Mouse (Mus musculus) kidney, postnatal 25 days (tissue): ENCODE data around the gene Pla2g4f.

Experiments used
- DNase-seq, 2 experiments: peaks; one replicate each; pipeline ENCODE4 v3.0.0; 2021; ENCODE audit warnings: mixed read lengths in 2 of 2

Gene Pla2g4f

DNA sequence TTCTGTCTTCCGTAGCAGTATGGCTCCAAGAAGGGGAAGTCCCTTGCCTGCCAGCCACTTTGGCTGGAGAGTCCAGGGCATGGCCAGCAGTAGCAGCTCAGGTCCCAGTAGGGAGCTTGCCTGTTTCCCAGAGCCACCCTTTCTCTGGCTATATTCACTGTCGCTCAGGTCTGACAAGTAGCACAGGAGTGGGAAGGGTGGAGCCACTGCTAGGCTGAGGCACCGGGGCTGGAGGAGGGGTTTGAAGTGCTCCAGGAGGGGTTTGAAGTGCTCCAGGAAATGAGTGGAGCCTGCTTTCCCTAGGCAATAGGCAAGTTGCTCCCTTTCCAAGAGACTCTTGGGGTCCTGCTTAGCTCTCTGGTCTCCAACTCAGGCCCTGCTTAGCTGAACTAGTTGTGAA is at the start of gene Pla2g4f:
TSS of gene Pla2g4f (minus strand) at position 190 of the 400 bp plus-strand sequence.
- DNase-seq = peak in 1 of 2 experiments; percentile 7

DNA sequence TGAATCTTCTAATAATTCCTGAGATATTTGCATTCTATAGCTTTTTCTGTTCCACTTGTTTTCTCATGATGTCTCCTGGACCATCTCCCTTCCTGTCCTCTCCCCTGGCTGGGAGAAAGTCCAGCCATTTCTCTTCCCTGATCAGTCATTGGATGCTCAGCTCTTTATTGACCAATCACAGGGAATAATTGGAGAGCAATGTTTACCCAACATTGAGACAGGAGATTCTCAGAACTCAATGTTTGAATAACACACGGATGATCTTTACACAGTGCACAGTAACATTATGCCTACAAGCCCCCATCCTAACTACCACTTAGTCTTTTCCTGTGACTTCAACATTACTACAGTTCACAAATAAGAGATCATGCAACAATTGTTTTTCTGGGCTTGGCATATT is 46.5 kb upstream of the Pla2g4f start:
- DNase-seq = no peak

DNA sequence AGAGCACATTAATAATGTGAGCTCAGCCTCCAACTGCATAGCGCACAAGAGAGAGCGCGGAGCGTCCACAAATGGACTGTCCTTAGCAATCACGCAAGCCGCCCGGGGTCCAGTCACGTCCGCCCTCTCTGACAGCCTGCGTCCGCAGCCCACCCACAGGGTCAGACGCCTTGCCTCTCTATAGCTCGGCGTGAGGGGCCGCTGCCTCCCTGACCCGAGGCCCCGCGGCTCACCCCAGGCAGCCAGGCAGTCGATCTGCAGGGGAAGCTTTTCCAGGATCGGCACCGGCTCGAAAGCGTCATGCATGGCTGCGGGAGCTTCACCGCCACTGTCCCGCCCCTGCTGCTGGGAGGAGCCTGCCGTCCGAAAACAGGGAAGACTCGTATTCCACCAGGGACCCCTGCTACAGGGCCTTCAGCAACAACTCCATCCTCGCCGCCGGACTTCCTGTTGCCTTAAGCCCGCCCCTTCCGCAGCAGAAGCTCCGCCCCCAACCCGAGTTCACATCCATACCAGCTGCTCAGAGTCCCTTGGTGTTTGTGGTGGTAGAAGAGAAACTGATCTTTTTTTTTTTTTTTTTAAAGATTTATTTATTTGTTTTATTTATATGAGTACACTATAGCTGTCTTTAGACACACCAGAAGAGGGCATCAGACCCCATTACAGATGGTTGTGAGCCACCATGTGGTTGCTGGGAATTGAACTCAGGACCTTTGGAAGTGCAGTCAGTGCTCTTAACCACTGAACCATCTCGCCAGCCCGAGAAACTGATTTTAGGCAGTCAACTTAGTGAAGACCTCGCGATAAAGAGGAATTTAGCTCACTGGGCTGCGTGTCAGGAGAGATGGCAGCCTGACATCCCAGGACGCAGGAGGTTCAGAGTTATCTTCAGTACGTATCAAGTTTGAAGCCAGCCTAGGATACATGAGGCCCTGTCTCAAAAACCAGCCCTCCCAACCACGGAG is 39.0 kb upstream of the Pla2g4f start, which contains the start of gene Vps39:
TSS of gene Vps39 (minus strand) at position 456 of the 965 bp plus-strand sequence.
- peak; percentile 93 to 94 for DNase-seq

DNA sequence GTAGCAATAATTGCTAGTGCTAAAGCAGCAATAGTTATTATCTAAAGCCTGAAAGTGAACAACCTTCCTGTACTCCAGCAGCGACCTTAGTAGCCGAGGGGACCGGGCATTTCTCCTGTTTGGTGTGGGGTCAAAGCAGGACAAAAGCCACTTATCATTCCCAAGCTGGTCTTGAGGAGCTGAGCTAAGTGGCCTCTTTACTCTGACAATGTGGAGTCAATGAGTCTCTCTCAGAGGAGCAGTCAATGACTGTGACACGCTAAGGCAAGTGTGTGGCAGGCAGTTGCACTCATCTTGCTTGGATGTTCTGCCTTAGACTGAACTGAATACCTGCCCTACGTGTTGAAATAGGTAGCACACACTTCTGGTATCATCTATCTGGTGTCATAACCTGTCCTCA is 37.4 kb upstream of the Pla2g4f start:
- DNase-seq = no peak

DNA sequence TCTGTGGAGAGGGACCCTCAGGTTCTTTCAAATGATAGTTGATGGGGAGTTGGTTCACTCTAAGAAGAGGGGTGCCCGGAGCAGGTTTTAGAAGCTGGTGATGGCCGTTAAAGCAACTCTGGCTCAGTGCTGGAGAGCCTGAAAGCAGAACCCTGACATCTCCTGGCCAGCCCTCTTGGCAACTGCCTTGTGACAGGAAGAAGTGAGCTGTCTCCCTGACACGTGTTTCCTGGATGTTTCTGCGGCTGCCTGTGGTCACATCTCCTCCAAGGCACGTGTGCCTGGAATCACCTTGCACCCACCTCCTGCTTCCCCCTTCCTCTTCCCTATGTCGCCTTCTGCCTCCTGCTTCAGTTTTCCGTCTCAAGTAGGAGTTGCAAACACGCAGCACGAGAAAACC is 34.2 kb upstream of the Pla2g4f start:
- DNase-seq = peak; percentile 49 to 75

DNA sequence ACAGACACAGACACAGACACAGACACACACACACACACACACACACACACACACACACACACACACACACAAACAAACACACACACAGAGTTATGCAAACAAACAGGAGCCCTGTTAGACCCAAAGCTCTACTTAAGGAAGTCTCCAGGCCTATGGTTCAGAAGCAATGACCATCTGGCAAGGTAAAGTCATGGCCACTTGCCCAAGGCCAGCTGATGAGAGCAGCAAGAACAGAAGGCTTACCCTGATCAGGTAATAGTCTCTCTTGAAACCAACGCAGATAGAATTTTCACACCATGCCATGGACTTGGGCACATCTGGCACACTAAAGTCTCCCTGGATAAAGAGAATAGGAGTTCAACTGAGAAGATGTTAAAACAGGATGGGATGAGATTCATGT is 27.8 kb upstream of the Pla2g4f start:
- DNase-seq = no peak

DNA sequence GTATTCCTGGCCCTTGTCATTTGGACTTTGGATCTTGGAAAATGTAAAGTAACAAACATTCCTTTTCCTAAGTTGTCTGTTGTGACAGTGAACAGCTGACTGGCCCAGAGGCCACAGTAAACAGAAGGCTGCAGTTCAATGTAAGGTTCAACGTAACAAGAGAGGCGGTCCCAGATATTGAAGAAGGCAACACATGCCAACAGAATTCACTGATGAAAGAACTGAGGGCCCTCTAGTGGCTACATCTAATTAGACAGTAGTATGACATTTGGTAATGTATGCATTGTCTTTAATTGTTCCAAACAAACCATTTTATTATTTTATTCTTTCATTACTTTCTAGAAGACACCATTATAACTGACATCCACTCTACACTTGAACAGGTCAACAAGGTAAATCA is 23.9 kb upstream of the Pla2g4f start:
- no peak for DNase-seq

DNA sequence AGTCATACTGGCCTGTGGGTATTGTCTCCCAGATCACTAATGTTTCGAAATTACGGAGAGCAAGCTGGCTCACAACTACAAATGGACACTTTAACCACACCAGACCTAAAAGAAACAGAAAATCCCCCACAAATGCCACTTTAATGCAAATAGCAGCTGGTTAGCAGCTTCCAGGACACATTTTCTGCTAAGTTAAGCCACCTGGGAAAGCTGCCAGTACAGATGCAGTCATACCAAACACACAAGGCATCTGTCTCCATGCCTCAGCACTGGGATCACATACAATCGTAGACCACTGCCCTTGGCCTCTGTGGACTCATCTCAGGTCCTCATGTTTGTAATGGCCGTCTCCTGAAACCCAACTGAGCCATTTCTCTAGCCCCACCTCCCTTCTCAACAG is 17.6 kb upstream of the Pla2g4f start:
- DNase-seq = peak in 1 of 2 experiments; percentile 8

DNA sequence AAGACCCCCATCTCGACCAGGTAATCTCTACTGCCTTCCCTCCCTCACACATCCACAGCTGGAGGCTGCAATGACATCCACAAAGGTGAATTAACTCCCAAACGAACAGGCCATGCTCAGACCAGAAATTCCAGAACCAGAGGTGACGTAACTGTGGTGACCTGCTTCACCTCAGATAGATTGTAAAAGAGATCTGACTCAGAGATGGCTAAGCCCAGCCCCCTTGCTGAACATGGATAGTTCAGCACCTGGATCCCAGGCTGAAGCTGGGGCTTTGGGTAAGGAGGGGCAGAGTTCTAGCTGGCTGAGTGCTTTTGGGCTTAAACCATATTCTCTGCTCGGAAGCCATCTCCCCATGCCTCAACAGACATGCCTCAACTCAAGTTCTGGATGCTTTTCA is 1.1 kb upstream of the Pla2g4f start:
- DNase-seq = peak in 1 of 2 experiments; percentile 18

DNA sequence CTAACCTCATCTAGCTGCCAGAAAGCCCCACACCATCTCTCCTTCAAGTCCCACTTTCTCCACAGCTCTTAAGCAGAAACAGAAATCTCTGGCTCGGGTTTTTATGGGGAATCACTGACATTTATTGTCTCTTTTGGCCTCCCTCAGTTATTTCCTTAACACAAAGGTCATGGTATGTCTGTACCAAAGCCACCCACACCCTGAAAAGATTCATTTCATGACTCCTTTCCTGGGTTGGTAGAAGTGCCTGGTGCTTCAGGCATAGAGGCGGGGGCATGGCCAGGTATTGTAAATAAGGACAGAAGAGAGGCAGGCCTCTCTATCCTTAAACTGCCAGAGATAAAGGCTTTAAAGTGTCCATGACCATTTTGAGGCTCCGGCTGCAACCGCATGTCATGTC is 522 bp upstream of the Pla2g4f start:
- DNase-seq = peak in 1 of 2 experiments; percentile 22

DNA sequence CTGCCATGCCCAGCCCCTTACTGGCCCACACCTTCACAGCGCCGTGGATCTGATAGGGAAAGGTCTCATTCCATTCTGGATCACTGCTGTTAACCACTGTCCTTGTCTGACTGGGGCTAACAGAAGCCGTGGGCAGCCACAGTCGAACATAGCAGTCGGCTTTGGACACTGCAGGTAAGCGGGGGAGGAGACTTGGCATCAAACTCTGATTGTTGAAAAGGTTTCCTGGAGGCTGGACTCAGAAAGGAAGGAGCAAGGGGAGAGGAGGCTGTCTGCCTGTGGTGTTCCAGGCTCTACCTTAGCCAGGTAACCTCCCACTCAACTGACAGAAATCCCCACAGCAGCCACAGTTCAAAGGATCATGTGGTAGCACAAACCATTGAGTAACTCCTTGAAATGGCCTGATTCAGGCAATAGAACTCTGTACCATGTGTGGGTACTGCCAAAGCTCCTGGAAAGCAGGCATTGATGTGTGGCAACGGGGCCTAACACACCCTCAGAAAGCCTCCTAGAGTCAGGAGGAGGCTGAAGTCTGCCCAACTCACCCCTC is 1.6 kb downstream of the Pla2g4f start:
- DNase-seq = peak in 1 of 2 experiments; percentile 15

DNA sequence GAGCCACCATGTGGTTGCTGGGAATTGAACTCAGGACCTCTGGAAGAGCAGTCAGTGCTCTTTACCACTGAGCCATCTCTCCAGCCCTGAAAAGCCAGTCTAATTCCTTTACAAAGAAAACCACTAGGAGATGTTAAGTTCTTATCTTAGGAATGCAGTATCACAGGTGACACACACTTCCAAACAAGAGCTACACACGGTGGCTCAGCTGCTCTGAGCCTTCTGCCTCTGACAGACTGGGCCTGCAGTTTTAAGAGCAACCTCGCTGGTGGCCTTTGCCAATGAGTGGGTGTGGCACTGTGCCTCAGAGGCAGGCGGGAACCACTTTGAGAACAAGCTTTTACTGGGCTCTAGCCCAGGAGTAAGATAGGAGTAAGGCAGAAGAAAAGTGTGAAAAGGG is 9.9 kb downstream of the Pla2g4f start:
- DNase-seq = no peak

DNA sequence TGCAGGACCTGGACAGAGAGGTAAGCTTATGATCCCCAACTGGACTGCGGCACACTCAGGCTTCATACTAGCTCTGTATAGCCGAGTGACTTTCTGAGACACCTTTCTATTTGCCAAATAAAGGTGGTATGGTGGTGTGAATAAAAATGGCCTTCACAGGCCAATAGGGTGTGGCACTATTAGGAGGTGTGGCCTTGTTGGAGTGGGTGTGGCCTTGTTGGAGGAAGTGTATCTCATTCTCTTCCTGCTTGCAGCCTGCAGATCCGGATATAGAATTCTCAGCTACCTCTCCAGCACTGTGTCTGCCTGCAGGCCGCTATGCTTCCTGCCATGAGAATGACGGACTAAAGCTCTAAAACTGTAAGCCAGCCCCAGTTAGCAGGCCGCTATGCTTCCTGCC is 12.9 kb downstream of the Pla2g4f start:
- DNase-seq = no peak

DNA sequence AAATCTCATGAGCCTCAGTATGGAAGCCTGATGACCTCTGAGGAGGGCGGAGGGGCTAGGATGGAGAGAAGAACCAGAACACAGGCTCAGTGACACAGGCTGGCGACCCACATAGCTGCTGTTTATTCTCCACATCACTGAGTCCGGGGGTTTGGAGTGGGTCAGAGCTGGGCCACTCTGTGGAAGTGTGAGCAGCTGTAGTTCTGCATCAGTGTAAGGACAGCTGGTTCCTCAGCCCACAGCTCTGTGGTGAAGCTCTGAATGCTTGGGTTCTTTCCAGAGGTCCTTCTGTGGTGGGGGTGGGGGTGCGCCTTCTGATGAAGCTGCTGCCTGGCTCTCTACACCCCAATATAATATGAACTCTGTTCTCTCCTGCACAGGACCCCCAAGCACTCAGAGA is 14.1 kb downstream of the Pla2g4f start:
- DNase-seq = no peak

DNA sequence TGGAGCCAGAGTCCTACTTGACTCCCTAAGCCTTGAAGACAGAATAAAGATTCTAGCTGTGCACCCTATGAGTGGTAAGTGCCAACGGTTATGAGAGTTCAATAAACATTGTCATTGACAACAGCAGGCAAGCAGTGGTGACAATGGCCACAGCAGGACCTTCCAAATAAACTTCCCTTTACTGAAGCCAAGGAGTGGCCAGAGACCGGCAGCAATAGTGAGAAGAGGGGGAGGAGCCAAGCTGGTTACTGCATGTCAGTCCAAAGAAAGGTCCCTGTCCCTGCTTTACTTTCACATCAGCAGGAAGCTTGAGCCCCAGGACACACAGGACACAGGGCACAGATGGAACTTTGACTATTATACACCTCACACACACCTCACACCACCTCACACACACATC is 17.8 kb downstream of the Pla2g4f start:
- DNase-seq = no peak

DNA sequence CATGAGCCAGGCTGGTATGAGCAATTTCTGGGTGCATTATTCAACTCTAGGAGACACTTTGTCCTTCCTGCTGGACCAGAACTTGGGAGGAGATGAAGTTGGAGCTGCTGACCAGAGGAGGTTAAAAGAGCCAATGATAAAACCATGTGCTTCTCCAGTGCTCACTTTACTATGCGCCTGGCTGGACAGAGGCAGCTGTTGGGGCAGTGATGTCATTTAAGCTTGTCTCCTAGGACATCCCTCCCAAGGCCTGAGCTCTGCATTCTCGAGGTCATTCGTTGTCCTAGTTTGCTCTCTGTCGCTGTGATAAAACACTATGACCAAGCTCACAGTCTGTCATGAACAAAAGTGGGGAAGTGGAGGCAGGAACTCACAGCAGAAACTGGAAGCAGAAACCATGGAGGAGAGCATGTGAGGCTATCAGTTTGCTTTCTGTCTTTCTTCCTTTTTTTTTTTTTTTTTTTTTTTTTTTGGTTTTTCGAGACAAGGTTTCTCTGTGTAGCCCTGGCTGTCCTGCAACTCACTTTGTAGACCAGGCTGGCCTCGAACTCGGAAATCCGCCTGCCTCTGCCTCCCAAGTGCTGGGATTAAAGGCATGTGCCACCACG is 22.4 kb downstream of the Pla2g4f start:
- peak in 1 of 2 experiments; percentile 9 for DNase-seq

DNA sequence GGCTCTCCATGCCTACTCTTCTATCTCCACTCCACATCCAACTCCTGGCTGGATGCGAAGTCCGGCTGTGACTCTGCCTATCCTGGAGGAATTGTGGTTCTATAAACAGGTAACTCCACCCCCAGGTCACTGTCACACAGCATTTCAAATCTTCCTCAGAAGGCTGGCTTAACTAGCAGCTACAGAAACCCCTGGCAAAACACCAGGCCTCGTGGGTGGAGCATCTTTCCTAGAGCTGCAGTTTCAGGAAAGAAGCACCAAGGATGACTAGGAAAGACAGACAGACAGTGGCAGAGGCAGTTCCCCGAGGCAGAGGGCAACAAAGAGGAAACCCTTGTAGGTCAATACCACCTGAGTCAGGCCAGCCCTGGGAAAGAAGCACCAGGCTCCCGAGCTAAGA is 25.0 kb downstream of the Pla2g4f start, which contains the start of gene Pla2g4d:
TSS of gene Pla2g4d (minus strand) at position 203 of the 400 bp plus-strand sequence.
- DNase-seq = peak in 1 of 2 experiments; percentile 17

DNA sequence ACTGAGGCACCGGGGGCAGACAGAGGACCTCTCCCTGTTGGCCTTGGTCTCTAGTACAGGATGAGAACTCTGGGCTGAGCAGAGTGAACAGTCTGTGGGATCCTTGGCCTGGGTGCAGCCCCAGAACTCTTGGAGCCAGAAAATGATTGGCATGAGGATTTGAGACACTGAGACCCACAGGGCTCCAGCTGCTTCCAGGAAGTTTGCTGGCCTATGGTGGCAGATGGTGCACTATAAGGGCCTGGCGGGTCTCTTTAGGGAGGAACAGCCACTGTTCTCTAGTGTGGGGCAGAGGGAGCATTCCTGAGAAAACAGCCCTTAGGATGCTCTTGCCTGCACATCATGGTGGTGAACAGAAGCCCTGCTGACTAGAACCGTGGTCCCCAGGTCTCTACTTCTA is 25.6 kb downstream of the Pla2g4f start:
- peak in 1 of 2 experiments; percentile 13 for DNase-seq

DNA sequence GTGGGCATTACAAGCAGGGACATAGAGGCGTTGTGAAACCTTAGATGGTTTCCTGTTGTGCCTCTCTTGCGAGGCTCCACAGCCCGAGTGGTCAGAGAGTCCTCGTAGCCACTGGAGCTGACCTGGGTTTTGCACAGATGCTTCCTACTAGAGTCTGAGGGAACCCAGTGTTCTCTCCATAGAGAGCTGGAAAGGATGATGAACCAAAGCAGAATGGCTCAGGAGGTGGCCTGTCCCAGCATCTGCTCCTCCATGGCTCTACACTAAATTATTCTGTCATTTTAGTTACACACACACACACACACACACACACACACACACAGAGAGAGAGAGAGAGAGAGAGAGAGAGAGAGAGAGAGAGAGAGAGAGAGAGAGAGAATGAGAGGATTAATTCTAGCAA is 28.3 kb downstream of the Pla2g4f start:
- DNase-seq = peak in 1 of 2 experiments; percentile 6

DNA sequence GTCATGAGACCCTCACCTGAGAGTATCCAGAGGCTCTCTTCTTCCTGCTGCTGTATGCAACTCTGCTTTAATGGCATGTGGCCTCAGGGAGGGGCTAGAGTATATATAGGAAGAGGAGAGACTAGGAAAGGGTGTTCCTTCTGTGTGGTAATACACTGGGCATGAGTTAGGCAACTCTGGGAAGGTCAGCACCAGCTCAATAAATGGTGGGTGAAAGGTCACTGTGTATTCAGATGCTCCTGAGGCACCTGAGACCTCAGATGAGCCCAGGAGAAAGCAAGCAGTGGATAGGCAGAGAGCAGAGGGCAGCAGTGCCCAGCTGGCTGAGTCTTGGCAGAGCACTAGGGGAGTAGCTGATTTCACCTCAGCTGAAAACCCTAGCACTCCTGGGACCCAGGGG is 29.3 kb downstream of the Pla2g4f start:
- peak in 1 of 2 experiments; percentile 6 for DNase-seq

DNA sequence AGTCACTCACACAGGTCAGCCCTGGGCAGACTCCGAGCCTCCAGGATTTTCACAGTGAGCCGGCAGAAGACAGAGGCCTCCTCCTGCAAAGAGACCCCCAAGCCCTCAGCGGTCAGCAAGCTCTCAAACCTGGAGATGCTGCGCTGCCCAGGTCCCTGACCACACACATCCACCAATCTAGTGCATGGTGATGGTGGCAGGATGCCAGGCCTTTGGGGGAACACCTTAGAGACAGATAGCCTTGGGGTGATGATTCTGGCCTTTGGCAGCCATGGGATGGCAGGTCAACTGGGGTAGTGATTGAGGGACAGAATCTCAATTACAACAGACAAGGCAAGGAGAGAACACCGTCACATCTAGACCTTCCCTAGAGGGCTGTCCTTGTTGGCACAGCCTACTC is 29.9 kb downstream of the Pla2g4f start:
- peak in 1 of 2 experiments; percentile 22 for DNase-seq

DNA sequence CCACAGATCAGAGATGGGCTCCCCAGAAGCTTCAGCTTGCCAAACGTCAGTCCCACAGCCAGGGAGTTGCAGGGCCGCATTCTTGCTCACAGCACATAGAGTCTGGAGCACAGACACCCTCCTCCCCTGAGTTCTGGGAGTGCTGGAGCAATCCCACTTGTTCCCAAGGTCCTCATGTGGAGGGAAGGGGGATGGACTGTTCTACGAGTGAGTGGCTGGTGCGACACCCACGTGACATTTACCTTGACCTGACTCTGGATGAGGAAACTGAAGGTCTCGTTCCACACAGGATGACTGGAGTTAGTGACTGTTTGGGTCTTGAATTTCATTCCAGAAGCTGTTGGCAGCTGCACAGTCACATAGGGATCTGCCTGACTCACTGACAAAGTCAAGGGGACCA is 30.4 kb downstream of the Pla2g4f start:
- DNase-seq = peak in 1 of 2 experiments; percentile 34

DNA sequence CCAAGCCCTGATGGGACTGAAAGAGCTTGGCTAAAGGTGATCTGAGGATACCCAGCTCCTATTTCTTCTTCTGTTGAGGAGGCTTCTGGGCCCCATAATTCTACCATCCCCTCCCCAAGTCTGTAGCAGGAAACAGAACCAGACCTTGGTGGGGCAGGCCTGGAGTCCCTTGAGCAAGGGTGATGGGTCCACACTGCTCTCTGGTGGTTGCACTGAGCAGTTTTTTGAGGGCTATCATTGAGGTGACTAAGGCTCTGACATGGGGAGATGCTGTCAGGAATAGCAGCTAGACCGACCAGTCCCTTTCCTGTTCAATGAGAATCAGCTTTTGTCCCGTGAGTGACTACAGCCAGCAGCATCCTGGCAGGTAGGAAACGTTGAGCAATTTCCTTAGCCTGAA is 32.7 kb downstream of the Pla2g4f start:
- DNase-seq = peak in 1 of 2 experiments; percentile 17
